Mouse (Mus musculus): ENCODE measurements around the gene Coa4. TPM values are rescaled to one million over a fixed set of nuclear protein-coding genes. Genes with fewer than 3 reads are reported as not detected.

The Coa4 gene
- total and polyA plus RNA-seq, 3 experiments, result 8.1 to 13.8 TPM; not detected in 1

DNA sequence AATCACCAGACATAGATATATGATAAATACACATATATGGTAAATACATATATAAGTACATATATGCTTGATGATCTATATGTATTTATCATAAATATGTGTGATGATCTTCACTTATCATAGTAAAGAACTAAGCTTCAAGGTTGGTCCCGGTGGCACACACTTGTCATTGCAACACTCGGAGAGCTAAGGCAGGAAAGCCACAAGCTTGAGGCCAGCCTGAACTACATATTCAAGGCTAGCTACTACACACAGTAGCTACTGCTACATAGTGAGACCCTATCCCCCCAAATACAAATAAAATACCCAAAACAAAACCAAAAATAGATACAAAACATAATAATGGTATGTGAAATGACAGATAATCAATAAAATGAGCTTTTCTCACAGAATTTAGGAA lies 1.0 kb upstream of the Coa4 start:
- Histone ChIP-seq H3K79me2 (ENCODE audit: control insufficient read depth, insufficient read depth, low read length, poor library complexity) (peaks cover 2% of the 10 kb centered on the region), H3K4me1 (ENCODE audit: control insufficient read depth in 1 of 2, insufficient read depth in 2 of 2, low read length in 2 of 2) (peaks cover 3 to 22% of the 10 kb centered on the region in 2 experiments), H3K4me3 (ENCODE audit: control insufficient read depth in 1 of 2, insufficient read depth in 1 of 2, low read depth in 2 of 2, low read length in 2 of 2) (no peak overlapping the region), H3K27me3 (ENCODE audit: control insufficient read depth in 1 of 2, insufficient read depth in 2 of 2, low read length in 2 of 2) (no peaks in the 10 kb centered on the region), H3K9me3 (replicated peaks; ENCODE audit: insufficient read depth, low read length) (no peaks in the 10 kb centered on the region), H3K27ac (ENCODE audit: control insufficient read depth, low read depth, low read length) (no peak overlapping the region), H3K36me3 (ENCODE audit: control insufficient read depth in 1 of 2, insufficient read depth in 2 of 2, low read length in 2 of 2) (peaks cover 0 to 8% of the 10 kb centered on the region in 2 experiments; a peak in 2 of 4 replicates), H3K9ac (ENCODE audit: control insufficient read depth, low read depth, low read length, poor library complexity, severe bottlenecking) (no peak overlapping the region)
- no peak for DNase-seq (ENCODE audit: low read depth, low spot score)
- no peak for TF ChIP-seq MYC (IDR thresholded peaks at IDR 0.05; ENCODE audit: low read depth, low read length)
- no peak for TF ChIP-seq NELFE (IDR thresholded peaks at IDR 0.05; ENCODE audit: low read depth, low read length)
- TF ChIP-seq NRF1 (IDR thresholded peaks at IDR 0.05; ENCODE audit: insufficient read depth, low read depth, low read length, poor library complexity, severe bottlenecking), result no peak

DNA sequence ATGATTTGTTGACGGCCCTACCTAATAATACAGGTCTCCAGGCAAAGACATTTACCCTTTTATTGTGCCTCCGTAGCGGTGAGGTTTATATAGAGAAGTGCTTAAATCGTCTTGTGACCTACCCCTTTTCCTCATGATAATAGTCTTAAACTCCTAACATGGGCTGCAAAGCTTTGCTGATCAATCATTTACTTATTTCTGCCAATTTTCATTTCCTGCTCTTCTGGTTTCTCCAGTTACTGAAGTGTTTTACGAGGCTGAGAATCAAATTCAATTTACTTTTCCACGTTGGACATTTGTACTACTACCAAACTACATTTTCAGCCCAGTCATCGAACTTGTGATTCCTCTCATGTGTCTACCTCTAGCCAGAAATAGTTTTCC lies 640 bp downstream of the Coa4 start:
- peaks cover 0 to 8% of the 10 kb centered on the region in 2 experiments; a peak in 2 of 4 replicates for H3K36me3 ChIP-seq (ENCODE audit: control insufficient read depth in 1 of 2, insufficient read depth in 2 of 2, low read length in 2 of 2)
- H3K27me3 ChIP-seq (ENCODE audit: control insufficient read depth in 1 of 2, insufficient read depth in 2 of 2, low read length in 2 of 2), result no peaks in the 10 kb centered on the region
- H3K9me3 ChIP-seq (replicated peaks; ENCODE audit: insufficient read depth, low read length), result no peaks in the 10 kb centered on the region
- no peak for DNase-seq (ENCODE audit: low read depth, low spot score)
- H3K79me2 ChIP-seq (ENCODE audit: control insufficient read depth, insufficient read depth, low read length, poor library complexity), result peaks cover 2% of the 10 kb centered on the region
- peak overlapping the region; percentile 71 to 82 for H3K4me3 ChIP-seq (ENCODE audit: control insufficient read depth in 1 of 2, insufficient read depth in 1 of 2, low read depth in 2 of 2, low read length in 2 of 2)
- H3K4me1 ChIP-seq (ENCODE audit: control insufficient read depth in 1 of 2, insufficient read depth in 2 of 2, low read length in 2 of 2), result peaks cover 3 to 22% of the 10 kb centered on the region in 2 experiments
- peak overlapping the region; percentile 74 for H3K27ac ChIP-seq (ENCODE audit: control insufficient read depth, low read depth, low read length)
- TF ChIP-seq TCF12 (IDR thresholded peaks at IDR 0.05; ENCODE audit: low read depth, low read length) (no peak), TAL1 (IDR thresholded peaks at IDR 0.05; ENCODE audit: low read length) (no peak), GATA1 (IDR thresholded peaks at IDR 0.05; ENCODE audit: low read depth, low read length) (no peak), CHD1 (IDR thresholded peaks at IDR 0.05; ENCODE audit: low read depth, low read length) (0 out of 2 replicates have a peak, but pooled peaks have one; percentile 83)
- H3K9ac ChIP-seq (ENCODE audit: control insufficient read depth, low read depth, low read length, poor library complexity, severe bottlenecking), result peak overlapping the region; percentile 71

DNA sequence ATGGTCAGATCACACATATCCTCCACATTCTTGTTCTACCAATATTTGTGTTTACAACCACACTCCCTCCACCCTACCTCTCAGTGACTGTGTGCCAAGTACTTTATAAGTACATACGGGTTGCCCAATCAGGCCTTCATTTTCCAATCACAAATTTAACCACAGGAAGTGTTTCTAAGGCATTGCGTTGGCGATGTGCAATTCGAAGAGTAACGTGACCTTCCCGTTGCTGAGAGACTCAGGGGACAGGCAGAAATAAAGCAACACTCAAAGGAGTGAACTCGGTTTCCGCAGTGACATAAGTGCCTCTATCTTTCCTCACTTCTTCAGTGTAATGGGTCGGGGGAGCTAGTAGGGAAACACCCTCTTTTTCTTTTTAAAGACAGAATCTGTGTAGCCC lies 2.6 kb downstream of the Coa4 start:
- no peaks in the 10 kb centered on the region for H3K27me3 ChIP-seq (ENCODE audit: control insufficient read depth in 1 of 2, insufficient read depth in 2 of 2, low read length in 2 of 2)
- H3K9ac ChIP-seq (ENCODE audit: control insufficient read depth, low read depth, low read length, poor library complexity, severe bottlenecking), result no peak overlapping the region
- no peak for DNase-seq (ENCODE audit: low read depth, low spot score)
- H3K4me1 ChIP-seq (ENCODE audit: control insufficient read depth in 1 of 2, insufficient read depth in 2 of 2, low read length in 2 of 2), result peaks cover 0 to 14% of the 10 kb centered on the region in 2 experiments; a peak in 3 of 4 replicates
- H3K79me2 ChIP-seq (ENCODE audit: control insufficient read depth, insufficient read depth, low read length, poor library complexity), result peaks cover 2% of the 10 kb centered on the region
- no peak overlapping the region for H3K27ac ChIP-seq (ENCODE audit: control insufficient read depth, low read depth, low read length)
- TF ChIP-seq MAX (IDR thresholded peaks at IDR 0.05; ENCODE audit: low read length) (no peak), GATA1 (IDR thresholded peaks at IDR 0.05; ENCODE audit: low read depth, low read length) (no peak), TAL1 (IDR thresholded peaks at IDR 0.05; ENCODE audit: low read length) (no peak), TBP (IDR thresholded peaks at IDR 0.05; ENCODE audit: low read depth, low read length) (no peak), USF2 (IDR thresholded peaks at IDR 0.05; ENCODE audit: borderline replicate concordance in 1 of 2, insufficient read depth in 1 of 2, low read depth in 1 of 2, low read length in 2 of 2) (no peak), SIN3A (IDR thresholded peaks at IDR 0.05; ENCODE audit: low read length) (no peak), HCFC1 (IDR thresholded peaks at IDR 0.05; ENCODE audit: low read depth, low read length) (no peak), CHD2 (IDR thresholded peaks at IDR 0.05; ENCODE audit: low read length) (no peak), MAFK (IDR thresholded peaks at IDR 0.05; ENCODE audit: borderline replicate concordance, low read depth, low read length) (no peak), E2F4 (IDR thresholded peaks at IDR 0.05; ENCODE audit: borderline replicate concordance, low read depth, low read length) (no peak)
- no peak overlapping the region for H3K4me3 ChIP-seq (ENCODE audit: control insufficient read depth in 1 of 2, insufficient read depth in 1 of 2, low read depth in 2 of 2, low read length in 2 of 2)
- H3K9me3 ChIP-seq (replicated peaks; ENCODE audit: insufficient read depth, low read length), result no peaks in the 10 kb centered on the region
- peaks cover 0 to 7% of the 10 kb centered on the region in 2 experiments; a peak in 2 of 4 replicates for H3K36me3 ChIP-seq (ENCODE audit: control insufficient read depth in 1 of 2, insufficient read depth in 2 of 2, low read length in 2 of 2)
